16 mouse cellular contexts compared by ENCODE assay signal in the genomic region with DNA sequence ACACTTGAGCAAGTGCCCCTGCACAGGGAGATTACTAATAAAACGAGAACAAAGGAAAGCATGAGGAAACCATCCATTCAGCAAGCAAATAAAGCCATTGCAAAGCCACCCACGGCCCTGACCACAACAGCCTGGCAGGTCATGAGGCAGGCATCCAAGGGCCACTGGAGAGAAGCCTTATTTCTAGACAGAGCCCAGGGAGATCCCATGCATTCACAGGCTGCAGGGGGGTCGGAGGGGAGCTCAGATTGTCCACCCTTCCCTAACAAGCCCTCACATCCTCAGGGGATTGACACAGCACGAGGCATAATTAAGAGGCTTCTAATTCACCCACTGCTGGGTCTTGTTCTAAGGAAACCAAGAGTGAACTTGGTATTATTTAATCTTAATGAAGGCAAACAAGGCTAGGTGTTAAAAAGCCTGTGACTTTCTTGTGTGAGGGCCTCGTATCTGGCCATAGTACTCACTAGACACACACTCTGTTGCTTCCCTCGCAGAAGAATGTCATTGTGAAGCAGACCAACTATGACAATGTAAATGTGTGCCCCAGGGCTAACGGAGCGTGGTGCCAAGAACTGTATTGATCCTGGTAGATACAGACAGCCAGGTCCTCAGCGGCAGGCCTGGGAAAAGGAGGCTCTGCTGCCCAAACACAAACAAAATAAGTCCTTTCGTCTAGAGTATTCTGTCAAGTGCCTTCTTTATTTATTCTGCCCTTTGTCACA.
A peak's percentile ranks its signal among the peaks of the same experiment; 100 is the strongest.
DNase-seq lines count a peak whose midpoint lies in the region; ATAC-seq and TF ChIP-seq lines count a peak whose summit lies in the region.
"Had no signal": no experiment of that assay in that cellular context is flagged by ENCODE, and none has a peak within 500 bp of the region (broad histone marks: within the 10 kb centered on the region; RNA-seq: fewer than 3 reads in every experiment).

No protein-coding gene starts in this region.

- no peak overlapping the region for H3K4me3 ChIP-seq in liver, adult 2 months (ENCODE audit: insufficient read depth, low read depth, low read length)
- H3K4me3 ChIP-seq in liver, postnatal 0 days (ENCODE audit: low read depth, low read length), result no peak overlapping the region
- H3K4me3 ChIP-seq in forebrain, embryonic 15.5 days, result no peak overlapping the region
- no peak overlapping the region for H3K4me3 ChIP-seq in midbrain, postnatal 0 days (ENCODE audit: low read depth, low read length)
- no peak overlapping the region for H3K4me3 ChIP-seq in thymus, adult 2 months (ENCODE audit: control insufficient read depth, insufficient read depth, low read length)
- H3K4me3 ChIP-seq: embryonic facial prominence, embryonic 12.5 days; heart, embryonic 15.5 days had no signal

- no peaks in the 10 kb centered on the region for H3K27me3 ChIP-seq in liver, adult 2 months (ENCODE audit: control insufficient read depth, insufficient read depth, low read length)
- no peaks in the 10 kb centered on the region for H3K27me3 ChIP-seq in liver, postnatal 0 days (ENCODE audit: insufficient read depth, low read length)
- H3K27me3 ChIP-seq in Patski, result no peaks in the 10 kb centered on the region
- H3K27me3 ChIP-seq in forebrain, embryonic 15.5 days, result no peaks in the 10 kb centered on the region
- no peaks in the 10 kb centered on the region; the same call in 1 of the 2 replicates for H3K27me3 ChIP-seq in midbrain, postnatal 0 days (ENCODE audit: insufficient read depth, low read length)
- H3K27me3 ChIP-seq in thymus, adult 2 months (ENCODE audit: control insufficient read depth, insufficient read depth, low read length), result no peaks in the 10 kb centered on the region
- H3K27me3 ChIP-seq: CH12.LX; embryonic facial prominence, embryonic 12.5 days; heart, embryonic 15.5 days had no signal

- POLR2A ChIA-PET in Patski (lab: Charles Lee), result no interaction called here

- H3K36me3 ChIP-seq in liver, adult 2 months (ENCODE audit: control insufficient read depth, insufficient read depth, low read length), result no peaks in the 10 kb centered on the region
- H3K36me3 ChIP-seq in liver, postnatal 0 days (replicated peaks; ENCODE audit: insufficient read depth, low read length), result no peaks in the 10 kb centered on the region
- H3K36me3 ChIP-seq in forebrain, embryonic 15.5 days, result no peaks in the 10 kb centered on the region
- no peaks in the 10 kb centered on the region for H3K36me3 ChIP-seq in midbrain, postnatal 0 days (ENCODE audit: insufficient read depth, low read length)
- no peaks in the 10 kb centered on the region for H3K36me3 ChIP-seq in thymus, adult 2 months (ENCODE audit: control insufficient read depth, insufficient read depth, low read length)
- H3K36me3 ChIP-seq: embryonic facial prominence, embryonic 12.5 days; heart, embryonic 15.5 days had no signal

- CTCF ChIA-PET in Patski (lab: Charles Lee), result no interaction called here

- no peak for ATAC-seq in liver, postnatal 0 days
- peak; percentile 83 for ATAC-seq in Patski
- peak; percentile 29; the same call in 1 of the 2 replicates for ATAC-seq in forebrain, embryonic 15.5 days (replicated peaks)
- no peak for ATAC-seq in midbrain, postnatal 0 days (ENCODE audit: low FRiP score)
- ATAC-seq: inflammation-experienced regulatory T-cells, adult 6 months had no signal

- TF ChIP-seq EP300 in liver, postnatal 0 days (IDR thresholded peaks at IDR 0.05; ENCODE audit: low read depth), result no peak

- WGBS in liver, adult 2 months, result 32% methylated on average over 10 of the region's 10 CpGs
- 54% methylated on average over 10 of the region's 10 CpGs for WGBS in liver, postnatal 0 days (ENCODE audit: insufficient replicate concordance)
- 12% methylated on average over 10 of the region's 10 CpGs for WGBS in forebrain, embryonic 15.5 days
- 33% methylated on average over 10 of the region's 10 CpGs for WGBS in midbrain, postnatal 0 days
- 77% methylated on average over 10 of the region's 10 CpGs for WGBS in thymus, adult 2 months

- H3K9me3 ChIP-seq in liver, postnatal 0 days (ENCODE audit: low read length), result peaks cover 2% of the 10 kb centered on the region; the same call in 1 of the 2 replicates
- H3K9me3 ChIP-seq in forebrain, embryonic 15.5 days, result no peaks in the 10 kb centered on the region
- no peaks in the 10 kb centered on the region for H3K9me3 ChIP-seq in midbrain, postnatal 0 days (ENCODE audit: low read length)
- H3K9me3 ChIP-seq: embryonic facial prominence, embryonic 12.5 days; heart, embryonic 15.5 days had no signal

- H3K4me1 ChIP-seq in liver, adult 2 months (ENCODE audit: control insufficient read depth, insufficient read depth, low read length), result peaks cover 5% of the 10 kb centered on the region; the same call in 1 of the 2 replicates
- H3K4me1 ChIP-seq in liver, postnatal 0 days (ENCODE audit: insufficient read depth), result no peaks in the 10 kb centered on the region
- peaks cover 4% of the 10 kb centered on the region; the same call in 1 of the 2 replicates for H3K4me1 ChIP-seq in forebrain, embryonic 15.5 days
- peaks cover 8% of the 10 kb centered on the region; the same call in 1 of the 2 replicates for H3K4me1 ChIP-seq in midbrain, postnatal 0 days (ENCODE audit: insufficient read depth, low read length)
- no peaks in the 10 kb centered on the region for H3K4me1 ChIP-seq in thymus, adult 2 months (replicated peaks; ENCODE audit: control insufficient read depth, insufficient read depth, low read length)
- H3K4me1 ChIP-seq: embryonic facial prominence, embryonic 12.5 days; heart, embryonic 15.5 days had no signal

- no peak overlapping the region for H3K4me2 ChIP-seq in liver, postnatal 0 days (ENCODE audit: low read depth, low read length)
- no peak overlapping the region for H3K4me2 ChIP-seq in forebrain, embryonic 15.5 days (replicated peaks)
- H3K4me2 ChIP-seq in midbrain, postnatal 0 days (ENCODE audit: low read depth, low read length, poor library complexity, severe bottlenecking), result no peak overlapping the region
- H3K4me2 ChIP-seq: embryonic facial prominence, embryonic 12.5 days; heart, embryonic 15.5 days; liver, embryonic 11.5 days had no signal

- no peak overlapping the region for H3K27ac ChIP-seq in liver, adult 2 months (replicated peaks; ENCODE audit: insufficient read depth, low read depth, low read length)
- H3K27ac ChIP-seq in liver, postnatal 0 days (ENCODE audit: low read depth), result no peak overlapping the region
- no peak overlapping the region for H3K27ac ChIP-seq in forebrain, embryonic 15.5 days (replicated peaks)
- no peak overlapping the region for H3K27ac ChIP-seq in midbrain, postnatal 0 days (ENCODE audit: low read depth, low read length)
- H3K27ac ChIP-seq in thymus, adult 2 months (ENCODE audit: control insufficient read depth, insufficient read depth, low read length), result no peak overlapping the region
- H3K27ac ChIP-seq: embryonic facial prominence, embryonic 12.5 days; heart, embryonic 15.5 days; macrophage had no signal

- no peak overlapping the region for H3K9ac ChIP-seq in liver, adult 2 months (ENCODE audit: low read depth, low read length)
- no peak overlapping the region for H3K9ac ChIP-seq in liver, postnatal 0 days (replicated peaks)
- H3K9ac ChIP-seq in forebrain, embryonic 15.5 days (replicated peaks), result no peak overlapping the region
- no peak overlapping the region for H3K9ac ChIP-seq in midbrain, postnatal 0 days (replicated peaks; ENCODE audit: low read length, poor library complexity, severe bottlenecking)
- H3K9ac ChIP-seq: embryonic facial prominence, embryonic 12.5 days; heart, embryonic 15.5 days had no signal

- in situ Hi-C loops in Patski (cut with MboI; ENCODE audit: low pct_unique_long_range_greater_than_20kb), result no loop called here

- H3K79me2 ChIP-seq in liver, adult 2 months (ENCODE audit: control insufficient read depth, insufficient read depth, low read length), result no peaks in the 10 kb centered on the region

- no peak for TF ChIP-seq POLR2A in liver, adult 2 months (IDR thresholded peaks at IDR 0.05; ENCODE audit: extremely low read depth, insufficient read depth, low read length)
- no peak for TF ChIP-seq POLR2A in thymus, adult 2 months (IDR thresholded peaks at IDR 0.05; ENCODE audit: control insufficient read depth, extremely low read depth, insufficient read depth, low read length, poor library complexity)

- DNase-seq in liver, adult 2 months (ENCODE audit: extremely low read depth, low read depth, low spot score), result peak; percentile 76
- no peak for DNase-seq in liver, postnatal 0 days
- DNase-seq in Patski (ENCODE audit: low read depth, low spot score), result peak; percentile 88
- DNase-seq in midbrain, postnatal 0 days (ENCODE audit: low spot score), result peak; percentile 42
- no peak for DNase-seq in adrenal gland, postnatal 36 days
- no peak for DNase-seq in thymus, adult 2 months
- DNase-seq: adrenal gland, adult 8-10 months; cerebellum, postnatal 14 days; thymus, postnatal 4 days had no signal

- TF ChIP-seq CTCF in liver, adult 2 months (IDR thresholded peaks at IDR 0.05; ENCODE audit: low read depth, low read length), result no peak
- TF ChIP-seq CTCF in liver, postnatal 0 days (IDR thresholded peaks at IDR 0.05; ENCODE audit: low read depth), result no peak
- no peak for TF ChIP-seq CTCF in Patski (IDR thresholded peaks at IDR 0.05)
- no peak for TF ChIP-seq CTCF in midbrain, postnatal 0 days (IDR thresholded peaks at IDR 0.05)
- TF ChIP-seq CTCF in thymus, adult 2 months (IDR thresholded peaks at IDR 0.05; ENCODE audit: borderline replicate concordance, control insufficient read depth, extremely low read depth, insufficient read depth, low read length, poor library complexity), result no peak

Comparison
In these comparisons a context has a peak if more than half of its experiments do, and no peak if none do; other contexts are left out.
1. DNase-seq: peak in liver, adult 2 months (single experiment), Patski (single experiment) and midbrain, postnatal 0 days (single experiment); none in liver, postnatal 0 days (single experiment), adrenal gland, postnatal 36 days (0 of 2) and thymus, adult 2 months (single experiment).
2. ATAC-seq: peak in Patski (single experiment) and forebrain, embryonic 15.5 days (single experiment); none in liver, postnatal 0 days (single experiment) and midbrain, postnatal 0 days (single experiment).